Mouse (Mus musculus) myocyte (in vitro differentiated cells): Measurements from ENCODE around the gene Olfr313.
A peak's percentile ranks its signal among the peaks of the same experiment; 100 is the strongest.

Experiments used
- CEBPB ChIP-seq: IDR thresholded peaks from 2 replicates; pipeline ENCODE4 v1.6.1; 2011; ENCODE audit warnings: mild to moderate bottlenecking, moderate library complexity; ENCODE audit not compliant: poor library complexity, insufficient read depth, severe bottlenecking
- MAX ChIP-seq: IDR thresholded peaks from one replicate; pipeline ENCODE4 v1.6.1; 2011; ENCODE audit warnings: low read depth, mild to moderate bottlenecking, control low read depth
- POLR2A ChIP-seq: IDR thresholded peaks from one replicate; pipeline ENCODE4 v1.6.1; 2011; ENCODE audit warnings: low read depth, mild to moderate bottlenecking, control low read depth, moderate library complexity; ENCODE audit not compliant: insufficient read length
- POLR2AphosphoS2 ChIP-seq: IDR thresholded peaks from one replicate; pipeline ENCODE4 v1.6.1; 2011; ENCODE audit warnings: low read depth, control low read depth; ENCODE audit not compliant: insufficient read length
- SRF ChIP-seq: IDR thresholded peaks from one replicate; pipeline ENCODE4 v1.6.1; 2011; ENCODE audit warnings: low read depth; ENCODE audit not compliant: control insufficient read depth, insufficient read length
- TCF12 ChIP-seq: IDR thresholded peaks from one replicate; pipeline ENCODE4 v1.6.1; 2011; ENCODE audit warnings: mild to moderate bottlenecking, control low read depth; ENCODE audit not compliant: poor library complexity, insufficient read depth, severe bottlenecking
- TCF3 ChIP-seq: IDR thresholded peaks from one replicate; pipeline ENCODE4 v1.6.1; 2011; ENCODE audit warnings: low read depth, control low read depth; ENCODE audit not compliant: insufficient read length
- USF1 ChIP-seq: IDR thresholded peaks from one replicate; pipeline ENCODE4 v1.6.1; 2011; ENCODE audit warnings: low read depth, mild to moderate bottlenecking, control low read depth, moderate library complexity

DNA sequence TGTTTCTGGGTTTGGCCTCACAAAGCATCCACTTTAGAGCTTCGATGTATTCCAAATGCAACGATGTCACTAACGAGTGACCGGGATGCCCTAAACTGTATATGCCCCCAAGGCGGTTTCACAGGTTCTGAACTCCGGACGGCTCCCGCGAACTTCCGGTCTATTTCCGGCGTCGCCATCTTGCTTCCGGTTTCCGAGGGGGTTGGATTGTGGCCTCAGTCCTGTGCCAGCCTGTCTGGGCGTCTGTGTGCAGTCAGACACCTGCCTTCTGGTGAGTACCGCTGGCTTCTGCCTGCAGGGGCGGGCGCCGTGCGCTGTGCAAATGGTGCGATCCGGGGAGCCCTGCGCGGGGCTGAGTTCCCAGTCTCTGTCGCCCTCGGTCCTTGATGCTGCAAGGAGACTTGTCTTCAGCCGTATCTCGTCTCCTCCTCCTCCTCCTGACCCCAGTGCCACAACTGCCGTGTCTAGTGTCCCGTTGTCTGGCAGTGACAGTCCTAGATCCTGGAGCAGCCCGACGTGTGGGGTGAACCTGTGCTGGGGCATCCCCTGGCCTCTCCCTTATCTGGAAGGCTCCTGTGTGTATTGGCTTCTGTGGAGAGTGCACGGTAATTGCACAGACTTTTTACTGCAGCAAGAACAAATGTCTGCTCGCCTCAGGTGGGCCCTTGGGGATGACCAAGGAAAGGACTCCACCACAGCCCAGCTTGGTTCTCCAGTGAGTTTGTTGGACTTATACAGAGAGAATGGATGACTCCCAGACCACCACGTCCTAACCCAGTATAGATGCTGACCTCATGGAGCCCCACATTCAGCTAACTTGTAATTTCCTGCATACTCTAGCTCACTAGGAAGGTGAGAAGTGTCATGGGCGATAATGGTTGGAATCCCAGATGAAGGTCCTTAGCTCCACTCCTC, 52.5 kb downstream of the Olfr313 start, which contains the start of gene 2810021J22Rik:
- no peak for TF ChIP-seq MAX
- TF ChIP-seq POLR2AphosphoS2 = peak; percentile 69
- TF ChIP-seq POLR2A = peak; percentile 82
- no peak for TF ChIP-seq CEBPB
- no peak for TF ChIP-seq TCF12
- no peak for TF ChIP-seq SRF
- no peak for TF ChIP-seq TCF3
- TF ChIP-seq USF1 = no peak
